In the genomic region with DNA sequence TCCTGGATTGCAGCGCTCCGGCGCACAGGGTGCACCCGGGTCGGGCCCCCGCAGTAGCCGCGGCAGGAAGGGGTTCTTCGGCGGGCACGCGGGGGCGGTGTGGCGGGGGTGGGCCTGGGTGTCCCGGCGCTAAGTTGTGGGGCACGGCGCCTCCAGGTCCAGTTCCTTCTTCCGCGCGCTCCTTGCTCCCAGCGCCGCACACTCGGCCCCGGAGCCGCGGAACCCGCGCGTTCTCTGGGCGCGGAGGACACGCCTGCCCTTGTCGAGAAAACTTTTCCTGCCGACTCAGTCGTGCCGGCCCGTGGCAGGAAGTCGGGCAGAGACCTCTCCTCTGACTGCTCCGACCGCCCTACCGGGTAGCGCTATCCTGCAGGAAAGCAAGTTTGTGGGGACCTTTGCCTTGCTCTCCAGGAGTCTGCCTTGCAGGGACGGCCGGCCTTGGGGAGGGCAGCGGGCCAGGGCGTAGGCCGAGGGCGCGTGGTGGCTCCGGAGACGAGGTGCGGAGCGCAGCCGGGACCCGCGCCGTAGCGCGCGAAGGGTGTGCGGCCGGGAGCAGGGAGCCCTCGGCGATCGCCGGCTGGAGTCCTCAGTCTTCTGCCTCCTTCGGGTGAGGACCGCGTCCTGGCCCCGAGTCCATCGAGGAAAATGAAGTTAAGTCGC, we compare ENCODE assay signal across 8 mouse cellular contexts. TPM values are rescaled to one million over a fixed set of nuclear protein-coding genes. Genes with fewer than 3 reads are reported as not detected.
DNase-seq lines count a peak whose midpoint lies in the region; ATAC-seq lines count a peak whose summit lies in the region.

No protein-coding gene starts in this region.

- H3K36me3 ChIP-seq in forebrain, embryonic 11.5 days (ENCODE audit: control insufficient read depth, insufficient read depth, low read length), result no peaks in the 10 kb centered on the region
- no peaks in the 10 kb centered on the region for H3K36me3 ChIP-seq in megakaryocyte, embryonic 14.5 days (replicated peaks; ENCODE audit: low read length)

- WGBS in forebrain, embryonic 11.5 days, result under 1% methylated on average over 59 of the region's 73 CpGs

- intact Hi-C loops in heart, postnatal 10 days (cut with DNase I), result loop anchor here (2.0 to 10.0 kb wide), 6 partner anchors 104 to 739 kb away; a partner anchor contains a TSS

- ATAC-seq in forebrain, embryonic 11.5 days (replicated peaks; ENCODE audit: low FRiP score), result no peak; the same call in 1 of the 2 replicates
- no peak; the same call in 1 of the 2 replicates for ATAC-seq in erythroid progenitor cell, adult 5-6 weeks (replicated peaks; ENCODE audit: low FRiP score, poor library complexity, severe bottlenecking)

- peak overlapping the region; percentile 99 for H3K4me2 ChIP-seq in forebrain, embryonic 11.5 days (ENCODE audit: low read depth, low read length, severe bottlenecking)

- peak overlapping the region; percentile 91 for H3K9ac ChIP-seq in forebrain, embryonic 11.5 days (ENCODE audit: low read length)

- H3K27me3 ChIP-seq in forebrain, embryonic 11.5 days (ENCODE audit: control insufficient read depth, insufficient read depth, low read length), result no peaks in the 10 kb centered on the region; the same call in 1 of the 2 replicates
- H3K27me3 ChIP-seq in megakaryocyte, embryonic 14.5 days (replicated peaks), result peaks cover 6% of the 10 kb centered on the region

- H3K9me3 ChIP-seq in forebrain, embryonic 11.5 days (ENCODE audit: control insufficient read depth, low read length), result no peaks in the 10 kb centered on the region
- no peaks in the 10 kb centered on the region for H3K9me3 ChIP-seq in megakaryocyte, embryonic 14.5 days

- peak overlapping the region; percentile 82 for H3K4me3 ChIP-seq in forebrain, embryonic 11.5 days (ENCODE audit: low read depth, low read length)
- H3K4me3 ChIP-seq in megakaryocyte, embryonic 14.5 days (replicated peaks), result peak overlapping the region; percentile 97

- H3K4me1 ChIP-seq in forebrain, embryonic 11.5 days (replicated peaks; ENCODE audit: control insufficient read depth, insufficient read depth, low read length), result peaks cover 3% of the 10 kb centered on the region
- peaks cover 37% of the 10 kb centered on the region for H3K4me1 ChIP-seq in megakaryocyte, embryonic 14.5 days

- DNase-seq in NIH3T3 (ENCODE audit: low read depth), result peak; percentile 59
- peak; percentile 19 for DNase-seq in c-Kit-positive CD71-positive TER-119-negative erythroid progenitor cells, embryonic 14.5 days (ENCODE audit: low read depth)
- peak; percentile 82 for DNase-seq in forebrain, embryonic 11.5 days (ENCODE audit: low spot score)
- peak; percentile 77 to 78 for DNase-seq in heart, postnatal 10 days
- peak; percentile 64 to 82 for DNase-seq in kidney, postnatal 36 days
- peak; percentile 32 for DNase-seq in right cerebral cortex, postnatal 4 days

- H3K27ac ChIP-seq in forebrain, embryonic 11.5 days (ENCODE audit: low read depth, low read length), result peak overlapping the region; percentile 72

RNA-seq across cellular contexts. Expression of a gene that starts 0.7 kb away (rescaled TPM):
- 4.4 and 5.1 TPM in 2 replicates for polyA plus RNA-seq in forebrain, embryonic 11.5 days (2014; fragmentation: Nextera tagmentation; extraction: Ambion mirVana)
- total RNA-seq in heart, postnatal 10 days (2021), result 10 to 100 TPM; 27.5 to 35.6 TPM
- polyA plus RNA-seq in megakaryocyte, embryonic 14.5 days (2012; ENCODE audit: insufficient read depth, low replicate concordance), result 1.1 and 1.2 TPM in 2 replicates
- total RNA-seq in erythroid progenitor cell, adult 5-6 weeks (2015; ENCODE audit: low replicate concordance), result 8.0 and 10.1 TPM in 2 replicates
- 10.3 and 13.1 TPM in 2 replicates for total RNA-seq in erythroid progenitor cell, adult 5-6 weeks (2017; ENCODE audit: low replicate concordance)

Comparison
In these comparisons a context has a peak if more than half of its experiments do, and no peak if none do; other contexts are left out.
1. DNase-seq: peak in every context shown above with its lines; median percentile 82 in forebrain, embryonic 11.5 days; 78 in heart, postnatal 10 days; 73 in kidney, postnatal 36 days; 59 in NIH3T3; 32 in right cerebral cortex, postnatal 4 days; 19 in c-Kit-positive CD71-positive TER-119-negative erythroid progenitor cells, embryonic 14.5 days.